Mouse (Mus musculus) megakaryocyte, embryonic 14.5 days (primary cell): ENCODE measurements around the gene Fam69b.

Experiments
- FLI1 ChIP-seq: IDR thresholded peaks from 2 replicates; pipeline ENCODE4 v1.6.1; 2012; ENCODE audit warnings: low read length, inconsistent platforms, mixed read lengths
- GATA1 ChIP-seq: IDR thresholded peaks from 3 replicates; pipeline ENCODE4 v1.6.1; 2012; ENCODE audit warnings: mixed read lengths, low read length, inconsistent platforms, borderline replicate concordance

DNA sequence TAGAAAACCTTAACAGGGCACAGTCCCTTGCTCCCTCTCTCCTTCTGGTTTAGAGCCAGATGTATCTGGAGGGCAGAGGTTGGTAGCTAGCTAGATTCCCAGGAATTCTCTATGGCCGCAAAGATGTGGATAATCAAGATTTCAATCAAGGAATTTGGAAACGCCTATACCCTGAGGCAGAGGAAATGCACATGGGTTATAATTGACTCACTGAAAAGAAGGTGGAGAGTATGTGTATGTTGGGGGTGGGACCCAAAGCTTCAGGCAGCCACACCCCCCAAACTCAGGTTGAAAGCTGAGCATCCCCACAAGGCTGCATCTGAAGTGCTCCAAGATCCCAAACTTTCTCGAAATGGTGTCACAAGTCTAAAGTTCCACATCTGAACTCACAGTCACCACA is 29.8 kb upstream of the Fam69b start:
- no peak for TF ChIP-seq FLI1
- no peak for TF ChIP-seq GATA1
